Mouse (Mus musculus): ENCODE measurements at regions not wholly inside any gene's neighbourhood (a gene's known extent, or its start where the extent isn't known, plus 50 kb on each side); places are given as distances from the start of the nearest gene placed in this dataset.

DNA sequence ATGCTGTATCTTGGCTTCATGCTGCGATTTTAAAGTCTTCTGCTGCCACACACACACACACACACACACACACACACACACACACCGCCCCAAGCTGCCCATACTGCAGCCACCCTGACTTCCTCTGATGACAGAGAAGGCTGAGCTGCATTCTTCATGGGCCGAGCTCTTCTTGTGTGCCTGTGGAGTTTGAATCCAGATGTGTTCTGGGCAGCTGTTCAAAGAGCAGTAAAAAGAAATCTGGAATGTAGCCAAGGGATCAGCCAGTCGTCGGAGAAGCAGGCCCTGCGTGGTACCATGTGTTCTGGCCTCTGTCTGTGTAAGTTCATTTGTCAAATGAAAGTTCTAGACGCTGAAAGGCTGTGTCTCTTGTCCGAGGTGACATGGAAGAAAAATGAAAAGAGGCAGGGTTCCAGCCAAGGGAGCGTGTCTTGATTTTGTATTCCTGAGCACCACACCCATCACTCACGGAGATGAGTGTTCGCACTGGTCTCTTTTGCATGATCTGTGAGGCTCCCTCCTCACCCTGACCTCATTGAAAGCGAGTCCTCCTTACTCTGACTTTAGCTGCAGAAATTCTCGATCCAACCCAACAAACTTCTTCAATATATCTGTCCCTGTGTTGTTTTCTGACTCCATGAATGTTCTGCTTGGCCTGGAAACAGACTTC lies 177.4 kb upstream of the Sulf2 start:
- DNase-seq (ENCODE audit: low read depth): no peak
- TF ChIP-seq CTCF (IDR thresholded peaks at IDR 0.05; ENCODE audit: borderline replicate concordance, extremely low read depth, insufficient read depth, insufficient read length) (no peak), POLR2A (IDR thresholded peaks at IDR 0.05; ENCODE audit: borderline replicate concordance, extremely low read depth, insufficient read depth, insufficient read length, poor library complexity, severe bottlenecking) (no peak)

DNA sequence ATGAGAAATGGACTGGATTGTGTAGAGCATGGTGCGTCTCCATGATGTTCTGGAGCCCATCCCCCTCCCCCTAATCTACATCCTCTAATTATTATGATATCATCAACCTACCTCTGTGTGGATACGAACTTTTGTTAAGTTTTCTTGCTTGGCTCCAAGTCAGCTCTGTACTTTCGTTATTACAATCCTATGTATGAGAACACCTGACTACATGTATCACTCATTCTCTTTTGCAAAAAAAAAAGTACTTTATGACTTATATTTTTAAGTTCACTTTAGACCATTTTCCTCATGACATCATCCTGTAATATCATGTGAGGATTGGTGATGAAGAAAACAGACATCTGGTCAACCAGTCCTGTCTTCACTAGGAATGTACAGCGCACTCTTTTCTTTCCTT lies 175.7 kb upstream of the Sulf2 start:
- TF ChIP-seq POLR2A (IDR thresholded peaks at IDR 0.05; ENCODE audit: borderline replicate concordance, extremely low read depth, insufficient read depth, insufficient read length, poor library complexity, severe bottlenecking): no peak
- TF ChIP-seq CTCF (IDR thresholded peaks at IDR 0.05; ENCODE audit: borderline replicate concordance, extremely low read depth, insufficient read depth, insufficient read length): no peak
- DNase-seq (ENCODE audit: low read depth): no peak

DNA sequence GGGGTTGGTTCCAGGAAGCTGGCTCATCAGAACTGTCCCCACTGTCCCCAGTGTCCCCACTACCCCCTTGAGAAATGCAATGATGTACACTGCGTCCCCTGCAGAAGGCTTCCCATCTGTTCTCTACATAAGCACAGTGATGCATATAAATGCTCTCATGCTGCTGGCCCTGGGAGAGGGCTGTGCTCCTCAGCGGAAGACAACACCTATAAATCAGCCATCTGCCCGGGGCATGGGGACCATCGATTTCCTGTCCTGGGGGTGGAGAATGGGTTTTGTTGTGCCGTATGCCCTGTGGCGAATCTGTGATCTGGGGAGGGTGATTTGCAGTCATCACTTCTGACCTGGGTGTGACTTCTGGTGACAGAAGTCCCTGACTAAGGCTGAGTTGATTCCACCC lies 174.9 kb upstream of the Sulf2 start:
- TF ChIP-seq CTCF (IDR thresholded peaks at IDR 0.05; ENCODE audit: borderline replicate concordance, extremely low read depth, insufficient read depth, insufficient read length): no peak
- TF ChIP-seq POLR2A (IDR thresholded peaks at IDR 0.05; ENCODE audit: borderline replicate concordance, extremely low read depth, insufficient read depth, insufficient read length, poor library complexity, severe bottlenecking): no peak
- no peak for DNase-seq (ENCODE audit: low read depth)

DNA sequence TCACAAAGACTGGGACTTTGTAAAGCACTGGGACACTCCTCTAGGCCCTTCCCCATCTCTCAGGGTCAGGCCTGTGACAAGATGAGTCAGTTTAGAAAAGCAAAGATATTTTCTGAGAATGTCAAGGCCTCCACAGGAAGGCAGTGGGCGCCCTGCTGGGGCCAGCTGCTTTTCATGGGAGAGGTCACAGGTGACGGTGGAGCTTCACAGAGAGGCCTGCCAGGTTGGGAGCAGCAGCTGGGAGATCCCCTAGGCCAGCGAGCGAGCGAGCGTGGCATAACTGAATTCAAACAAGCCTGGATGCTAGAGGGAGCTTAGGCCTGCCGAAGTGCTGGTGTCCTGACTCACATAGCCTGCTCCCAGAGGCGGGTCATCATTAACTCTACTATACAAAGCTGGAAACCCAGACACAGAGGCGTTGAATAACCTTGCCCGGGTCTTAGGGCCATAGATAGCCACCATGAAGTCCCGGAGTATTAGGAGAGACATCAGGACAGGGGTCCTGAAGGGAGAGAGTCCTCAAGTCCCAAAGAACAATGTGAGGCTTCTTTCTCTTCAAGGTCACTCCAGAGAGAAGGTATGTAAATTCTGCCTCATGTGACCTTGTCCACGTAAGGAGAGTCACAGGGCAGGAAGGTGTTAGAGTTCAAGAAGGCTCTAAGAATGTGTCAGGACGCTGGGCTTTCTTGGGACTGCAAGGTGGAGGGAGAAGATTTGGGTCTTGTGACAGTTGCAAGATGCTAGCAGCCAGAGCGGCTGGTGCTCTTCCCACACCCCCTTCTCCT lies 174.3 kb upstream of the Sulf2 start:
- DNase-seq (ENCODE audit: low read depth): no peak
- TF ChIP-seq CTCF (IDR thresholded peaks at IDR 0.05; ENCODE audit: borderline replicate concordance, extremely low read depth, insufficient read depth, insufficient read length) (no peak), POLR2A (IDR thresholded peaks at IDR 0.05; ENCODE audit: borderline replicate concordance, extremely low read depth, insufficient read depth, insufficient read length, poor library complexity, severe bottlenecking) (no peak)

DNA sequence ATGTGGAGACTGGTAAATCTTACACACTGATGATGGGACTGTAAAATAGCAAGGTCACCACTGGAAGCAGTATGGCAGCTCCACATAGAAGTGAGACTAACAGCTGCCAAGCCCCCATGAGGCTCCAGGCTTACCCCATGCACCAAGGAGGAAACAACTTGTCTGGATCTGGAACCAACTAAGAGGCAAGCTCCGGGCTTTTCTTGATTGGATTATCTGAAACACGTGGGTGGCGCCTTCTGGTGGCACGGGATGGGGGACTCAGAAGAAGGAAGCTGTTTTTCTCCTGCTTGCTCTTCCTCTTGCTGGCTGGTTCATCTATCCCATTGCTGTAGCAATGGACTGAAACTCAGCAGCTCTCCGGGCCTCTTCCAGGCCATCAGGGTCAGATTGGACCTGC lies 171.5 kb upstream of the Sulf2 start:
- DNase-seq (ENCODE audit: low read depth): no peak
- TF ChIP-seq CTCF (IDR thresholded peaks at IDR 0.05; ENCODE audit: borderline replicate concordance, extremely low read depth, insufficient read depth, insufficient read length): no peak
- TF ChIP-seq POLR2A (IDR thresholded peaks at IDR 0.05; ENCODE audit: borderline replicate concordance, extremely low read depth, insufficient read depth, insufficient read length, poor library complexity, severe bottlenecking): no peak

DNA sequence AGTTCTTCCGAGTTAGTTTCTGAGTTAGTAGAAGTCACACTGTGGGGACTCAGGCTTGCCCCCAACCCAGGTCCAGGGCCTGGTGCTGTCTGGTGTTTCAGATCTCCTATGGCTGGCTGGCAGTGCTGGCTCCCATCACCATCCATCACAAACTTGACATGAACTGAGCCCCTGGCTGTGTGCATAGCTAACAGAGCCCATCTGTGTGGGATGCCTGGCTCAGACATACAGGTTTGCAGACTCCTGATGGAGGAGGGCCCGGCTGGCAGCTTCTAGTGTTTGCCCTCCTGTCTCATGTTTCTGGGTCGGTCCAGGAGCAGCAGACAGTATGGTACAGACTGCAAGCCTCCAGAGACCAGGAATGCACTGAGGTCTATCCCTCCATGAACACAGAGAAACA lies 169.5 kb upstream of the Sulf2 start:
- TF ChIP-seq POLR2A (IDR thresholded peaks at IDR 0.05; ENCODE audit: borderline replicate concordance, extremely low read depth, insufficient read depth, insufficient read length, poor library complexity, severe bottlenecking) (no peak), CTCF (IDR thresholded peaks at IDR 0.05; ENCODE audit: borderline replicate concordance, extremely low read depth, insufficient read depth, insufficient read length) (no peak)
- peak; percentile 38 for DNase-seq (ENCODE audit: low read depth)

DNA sequence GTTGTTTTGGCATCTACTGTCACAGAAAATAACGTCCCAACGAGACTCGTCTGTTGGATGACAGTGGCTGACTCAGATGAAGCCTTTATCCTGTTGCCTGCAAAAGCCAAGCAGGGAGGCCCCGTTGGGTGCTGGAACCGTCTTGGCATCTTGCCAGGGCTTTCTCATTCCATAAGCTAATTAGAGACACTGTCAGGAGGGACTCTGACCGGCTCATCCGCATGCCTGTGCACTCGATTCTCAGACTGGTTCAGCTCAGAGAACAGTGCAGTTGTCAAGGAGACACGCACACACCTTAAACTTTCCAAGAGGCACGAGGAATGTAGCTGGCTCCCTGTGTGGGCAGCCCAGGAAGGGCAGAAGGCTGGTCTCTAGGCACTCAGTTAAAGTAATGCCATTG lies 169.0 kb upstream of the Sulf2 start:
- TF ChIP-seq CTCF (IDR thresholded peaks at IDR 0.05; ENCODE audit: borderline replicate concordance, extremely low read depth, insufficient read depth, insufficient read length) (no peak), POLR2A (IDR thresholded peaks at IDR 0.05; ENCODE audit: borderline replicate concordance, extremely low read depth, insufficient read depth, insufficient read length, poor library complexity, severe bottlenecking) (no peak)
- DNase-seq (ENCODE audit: low read depth): peak; percentile 87

DNA sequence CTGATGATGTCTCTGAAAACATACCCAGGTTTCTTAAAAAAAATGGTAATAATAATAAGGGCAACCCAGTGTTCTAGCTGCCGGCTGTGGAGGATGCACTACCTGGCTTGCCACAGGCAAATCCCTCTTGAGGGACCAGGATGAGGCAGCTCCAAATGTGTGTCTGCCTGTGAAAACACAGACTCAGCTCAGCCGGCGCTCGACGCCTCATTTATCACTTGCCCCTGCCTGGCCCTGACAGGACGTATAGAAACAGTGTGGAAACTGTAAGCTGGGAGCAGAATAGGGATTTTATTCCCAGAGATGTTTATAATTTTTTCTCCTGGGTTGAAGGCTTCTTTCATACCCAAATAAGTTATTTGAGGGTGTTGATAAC lies 167.2 kb upstream of the Sulf2 start:
- TF ChIP-seq POLR2A (IDR thresholded peaks at IDR 0.05; ENCODE audit: borderline replicate concordance, extremely low read depth, insufficient read depth, insufficient read length, poor library complexity, severe bottlenecking): no peak
- no peak for TF ChIP-seq CTCF (IDR thresholded peaks at IDR 0.05; ENCODE audit: borderline replicate concordance, extremely low read depth, insufficient read depth, insufficient read length)
- DNase-seq (ENCODE audit: low read depth): no peak

DNA sequence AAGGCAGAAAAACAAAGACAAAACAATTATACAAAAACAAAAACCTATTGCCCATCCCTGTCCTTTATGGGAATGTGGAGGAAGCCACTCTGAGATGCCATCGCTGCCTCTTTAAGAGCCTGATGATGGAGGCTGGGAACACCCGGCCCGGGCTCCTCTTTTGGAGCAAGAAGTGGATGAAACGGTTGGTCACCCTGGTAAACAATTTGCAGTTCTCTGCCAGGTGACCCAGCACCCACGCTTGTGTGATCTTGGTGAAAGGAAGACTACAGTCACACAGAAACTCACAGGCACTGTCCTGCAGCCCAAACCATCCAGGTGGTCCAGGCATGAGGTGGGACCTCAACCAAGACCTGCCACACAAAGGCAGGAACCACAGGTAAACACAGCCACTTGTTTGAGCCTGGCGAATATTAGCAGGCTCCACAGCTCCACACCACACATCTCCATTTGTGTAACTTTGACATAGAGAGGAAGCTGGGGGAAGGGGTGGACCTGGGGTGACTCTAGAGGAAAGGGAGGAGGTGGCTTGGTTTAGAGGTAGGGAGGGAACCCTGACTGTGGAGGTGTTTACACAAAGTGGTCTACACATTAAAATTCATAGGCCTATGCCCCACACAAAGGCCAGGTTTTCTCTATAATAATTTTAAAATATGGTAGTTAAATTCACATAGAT lies 166.7 kb upstream of the Sulf2 start:
- no peak for TF ChIP-seq POLR2A (IDR thresholded peaks at IDR 0.05; ENCODE audit: borderline replicate concordance, extremely low read depth, insufficient read depth, insufficient read length, poor library complexity, severe bottlenecking)
- TF ChIP-seq CTCF (IDR thresholded peaks at IDR 0.05; ENCODE audit: borderline replicate concordance, extremely low read depth, insufficient read depth, insufficient read length): no peak
- no peak for DNase-seq (ENCODE audit: low read depth)

DNA sequence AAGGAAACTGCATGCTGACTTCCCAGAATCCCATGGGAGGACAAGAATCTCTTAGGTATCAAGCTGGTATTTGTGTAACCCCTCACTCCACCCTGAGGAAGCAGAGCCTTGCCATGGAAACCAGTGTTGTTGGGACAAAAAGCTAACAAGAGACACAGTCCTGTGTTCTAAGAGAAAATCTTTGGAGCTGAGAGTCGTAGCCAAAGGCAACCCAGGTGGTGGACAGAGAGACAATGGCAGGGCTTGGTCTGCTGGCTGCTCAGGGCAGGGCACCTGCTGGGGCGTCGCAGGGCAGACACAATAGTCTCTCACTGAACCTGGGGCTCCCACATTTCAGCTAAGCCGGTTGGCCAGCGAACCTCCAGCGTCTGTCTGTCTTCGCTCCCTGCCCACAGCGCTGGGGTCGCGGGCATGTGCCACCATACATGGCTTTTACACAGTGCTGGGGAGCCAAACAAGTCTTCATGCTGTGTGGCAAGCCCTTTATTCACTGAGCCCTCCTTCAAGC lies 161.0 kb upstream of the Sulf2 start:
- DNase-seq (ENCODE audit: low read depth): peak; percentile 82
- TF ChIP-seq POLR2A (IDR thresholded peaks at IDR 0.05; ENCODE audit: borderline replicate concordance, extremely low read depth, insufficient read depth, insufficient read length, poor library complexity, severe bottlenecking): no peak
- TF ChIP-seq CTCF (IDR thresholded peaks at IDR 0.05; ENCODE audit: borderline replicate concordance, extremely low read depth, insufficient read depth, insufficient read length): no peak

DNA sequence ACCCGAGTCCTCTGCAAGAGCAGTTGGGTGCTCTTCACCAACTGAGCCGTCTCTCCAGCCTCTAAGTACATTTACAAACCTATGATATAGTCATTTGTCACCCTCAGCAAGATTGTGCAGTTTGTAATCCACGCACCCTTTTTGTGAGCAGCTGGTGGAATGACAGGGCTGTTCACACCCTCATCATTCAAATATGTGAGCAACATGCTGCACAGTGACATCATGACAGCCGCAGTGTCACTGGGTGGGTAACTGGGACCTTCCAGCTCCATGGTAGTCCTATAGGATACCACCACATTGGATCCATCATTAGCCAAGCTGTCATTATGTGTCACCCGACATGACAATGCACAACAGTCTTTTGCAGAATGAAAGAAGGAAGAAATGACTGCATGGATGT lies 155.0 kb upstream of the Sulf2 start:
- DNase-seq (ENCODE audit: low read depth): peak; percentile 74
- TF ChIP-seq CTCF (IDR thresholded peaks at IDR 0.05; ENCODE audit: borderline replicate concordance, extremely low read depth, insufficient read depth, insufficient read length): no peak
- TF ChIP-seq POLR2A (IDR thresholded peaks at IDR 0.05; ENCODE audit: borderline replicate concordance, extremely low read depth, insufficient read depth, insufficient read length, poor library complexity, severe bottlenecking): no peak

Measured in brain, embryonic 14.5 days (tissue).